Mouse (Mus musculus) cortical plate, adult 2 months (tissue): ENCODE measurements at regions not wholly inside any gene's neighbourhood (a gene's known extent, or its start where the extent isn't known, plus 50 kb on each side); places are given as distances from the start of the nearest gene placed in this dataset.

Experiments used
- CTCF ChIP-seq: fragments of 200-500 bp; IDR thresholded peaks from 2 replicates; pipeline ENCODE4 v1.5.1; 2011; ENCODE audit warnings: mild to moderate bottlenecking, control low read depth, low read length; ENCODE audit not compliant: insufficient read depth; ENCODE audit errors: extremely low read depth
- POLR2A ChIP-seq: fragments of 200-500 bp; IDR thresholded peaks from 2 replicates; pipeline ENCODE4 v1.6.1; 2011; ENCODE audit warnings: mild to moderate bottlenecking, low read length, control low read depth; ENCODE audit not compliant: insufficient read depth; ENCODE audit errors: extremely low read depth

GRCm38 (mm10) chr9:33289381-33289780 is 653.4 kb downstream of the Ets1 start:
- TF ChIP-seq CTCF (no peak), POLR2A (no peak)
